Mouse (Mus musculus) liver, adult 2 months (tissue): ENCODE results near the gene Olfr1324.

Experiments used
- CTCF ChIP-seq: fragments of 200-500 bp; IDR thresholded peaks from 2 replicates; pipeline ENCODE4 v1.5.1; 2011; ENCODE audit warnings: low read depth, low read length, control low read depth
- POLR2A ChIP-seq: fragments of 200-500 bp; IDR thresholded peaks from 2 replicates; pipeline ENCODE4 v1.6.1; 2011; ENCODE audit warnings: low read length, control low read depth; ENCODE audit not compliant: insufficient read depth; ENCODE audit errors: extremely low read depth

- TF ChIP-seq CTCF (no peak), POLR2A (no peak)
Measured at GRCm38 (mm10) chrX:50442696-50443095, 14.4 kb upstream of the Olfr1324 start.
